Mouse (Mus musculus): ENCODE measurements around the gene Acot13. TPM values are rescaled to one million over a fixed set of nuclear protein-coding genes. Genes with fewer than 3 reads are reported as not detected.
"Not testable (repeated sequence)": the region's sequence is repeated elsewhere in the genome, so short reads cannot be mapped to it uniquely, and the experiment has no call there.

Gene Acot13
- polyA plus RNA-seq, 1 experiment from 2014 or later = 88.0 TPM

GRCm38 (mm10) chr13:24781916-24782315 lies 49.4 kb downstream of the Acot13 start:
- Histone ChIP-seq H3K79me2 (ENCODE audit: inconsistent target) (0 out of 2 replicates have a peak, but pooled peaks cover 2% of the 10 kb centered on the region), H3K27ac (no peak overlapping the region)
- WGBS (ENCODE audit: missing documents) = 47% methylated on average over 5 of the region's 5 CpGs

GRCm38 (mm10) chr13:24778706-24779380 lies 52.5 kb downstream of the Acot13 start:
- Histone ChIP-seq H3K27ac (peak overlapping the region; percentile 65), H3K4me3 (ENCODE audit: inconsistent target) (no peak overlapping the region), H3K79me2 (ENCODE audit: inconsistent target) (no peaks in the 10 kb centered on the region), H3K36me3 (ENCODE audit: inconsistent target) (no peaks in the 10 kb centered on the region)
- WGBS (ENCODE audit: missing documents) = 59% methylated on average over 8 of the region's 8 CpGs

More at GRCm38 (mm10) chr13:24781916-24782315, 49.4 kb downstream of the Acot13 start:
- no peak overlapping the region for H3K4me3 ChIP-seq (ENCODE audit: inconsistent target)
- H3K36me3 ChIP-seq (ENCODE audit: inconsistent target) = no peaks in the 10 kb centered on the region

GRCm38 (mm10) chr13:24778026-24778425 lies 53.3 kb downstream of the Acot13 start:
- no peaks in the 10 kb centered on the region for H3K36me3 ChIP-seq (ENCODE audit: inconsistent target)
- H3K79me2 ChIP-seq (ENCODE audit: inconsistent target) = no peaks in the 10 kb centered on the region
- peak overlapping the region; percentile 65 for H3K27ac ChIP-seq
- WGBS (ENCODE audit: missing documents) = 76% methylated on average over 2 of the region's 2 CpGs
- no peak overlapping the region for H3K4me3 ChIP-seq (ENCODE audit: inconsistent target)

DNA sequence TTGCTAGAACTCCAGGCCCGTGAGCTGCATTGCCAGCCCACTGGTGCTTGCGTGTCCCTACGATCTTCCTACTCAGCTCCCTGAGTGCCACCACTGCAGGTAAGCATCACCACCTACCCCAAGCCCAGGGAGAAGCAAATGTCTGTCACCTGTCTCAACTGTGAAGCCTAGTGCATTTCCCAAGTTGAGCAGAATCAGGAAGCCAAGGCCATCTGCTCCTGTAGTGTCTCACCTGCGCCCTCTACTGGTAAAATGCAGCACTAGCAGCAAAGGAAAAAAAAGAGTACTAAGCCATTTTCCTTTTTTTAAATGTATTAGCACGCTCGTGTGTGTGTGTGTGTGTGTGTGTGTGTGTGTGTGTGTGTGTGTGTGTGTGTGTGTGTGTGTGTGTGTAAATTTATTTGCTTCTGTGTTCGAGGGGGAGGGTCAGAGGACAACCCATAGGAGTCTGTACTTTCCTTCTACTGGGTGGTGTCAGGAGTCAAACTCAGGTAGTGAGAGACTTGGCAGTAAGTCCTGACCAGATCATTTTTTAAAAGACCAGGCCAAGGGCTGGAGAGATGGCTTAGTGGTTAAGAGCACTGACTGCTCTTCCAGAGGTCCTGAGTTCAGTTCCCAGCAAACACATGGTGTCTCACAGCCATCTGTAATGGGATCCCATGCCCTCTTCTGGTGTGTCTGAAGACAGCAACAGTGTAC lies 55.0 kb downstream of the Acot13 start:
- no peak overlapping the region for H3K4me3 ChIP-seq (ENCODE audit: inconsistent target)
- no peaks in the 10 kb centered on the region for H3K79me2 ChIP-seq (ENCODE audit: inconsistent target)
- 39% methylated on average over 7 of the region's 7 CpGs for WGBS (ENCODE audit: missing documents)
- peak overlapping the region; percentile 65 for H3K27ac ChIP-seq
- no peaks in the 10 kb centered on the region for H3K36me3 ChIP-seq (ENCODE audit: inconsistent target)

DNA sequence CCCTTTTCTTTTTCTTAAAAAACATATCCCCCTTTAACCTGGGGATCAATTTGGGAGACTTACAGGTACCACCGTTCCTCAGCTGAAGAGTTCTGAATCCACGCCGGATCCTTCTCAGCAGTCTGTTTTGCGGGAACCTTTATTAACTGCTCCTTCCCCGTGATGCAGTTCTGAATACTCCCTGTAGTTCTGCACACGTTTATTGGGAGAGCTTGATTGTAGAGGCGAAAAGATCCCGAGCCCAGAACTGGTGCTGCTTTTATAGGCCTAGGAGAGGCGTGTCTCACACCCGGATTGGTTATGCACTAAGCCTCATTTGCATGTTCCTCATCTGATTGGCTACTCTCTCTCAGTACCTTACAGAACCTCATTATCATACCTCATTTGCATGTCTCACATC lies 59.9 kb downstream of the Acot13 start:
- H3K4me3 ChIP-seq (ENCODE audit: inconsistent target); H3K36me3 ChIP-seq (ENCODE audit: inconsistent target); H3K79me2 ChIP-seq (ENCODE audit: inconsistent target); H3K27ac ChIP-seq: not testable (repeated sequence)
- 92% methylated on average over 6 of the region's 10 CpGs for WGBS (ENCODE audit: missing documents)

Other genes with a start within 250 kb of the Acot13 start
- 0.46 to 2.3 TPM (median 1.3 TPM) in 3 replicates for gene Ripor2, start 249.4 kb downstream of the Acot13 start, polyA plus RNA-seq (2018)
- gene Armh2, start 90.3 kb downstream of the Acot13 start, polyA plus RNA-seq (2018) = not detected in 3 replicates
- gene Gmnn, start 69.6 kb downstream of the Acot13 start, polyA plus RNA-seq (2018) = 31.4 to 90.9 TPM (median 48.0 TPM) in 3 replicates
- 285 to 668 TPM (median 308 TPM) in 3 replicates for gene BC005537, start 29.9 kb downstream of the Acot13 start, polyA plus RNA-seq (2018)
- gene Tdp2, start 139 bp upstream of the Acot13 start, polyA plus RNA-seq (2018) = 15.5 to 19.5 TPM (median 17.7 TPM) in 3 replicates
- gene D130043K22Rik, start 13.6 kb upstream of the Acot13 start, polyA plus RNA-seq (2018) = not detected in 3 replicates
- gene Aldh5a1, start 106.1 kb upstream of the Acot13 start, polyA plus RNA-seq (2018) = 0.52 to 0.66 TPM (median 0.62 TPM) in 3 replicates
- 0.20 to 0.33 TPM in 2 of 3 replicates, not detected in the other for gene Gpld1, start 111.6 kb upstream of the Acot13 start, polyA plus RNA-seq (2018)
- gene Mrs2, start 188.8 kb upstream of the Acot13 start, polyA plus RNA-seq (2018) = 13.4 to 13.7 TPM (median 13.6 TPM) in 3 replicates
- gene Dcdc2a, start 224.5 kb upstream of the Acot13 start, polyA plus RNA-seq (2018) = not detected in 3 replicates